Mouse (Mus musculus): ENCODE measurements around the gene 1700020D05Rik.

DNA sequence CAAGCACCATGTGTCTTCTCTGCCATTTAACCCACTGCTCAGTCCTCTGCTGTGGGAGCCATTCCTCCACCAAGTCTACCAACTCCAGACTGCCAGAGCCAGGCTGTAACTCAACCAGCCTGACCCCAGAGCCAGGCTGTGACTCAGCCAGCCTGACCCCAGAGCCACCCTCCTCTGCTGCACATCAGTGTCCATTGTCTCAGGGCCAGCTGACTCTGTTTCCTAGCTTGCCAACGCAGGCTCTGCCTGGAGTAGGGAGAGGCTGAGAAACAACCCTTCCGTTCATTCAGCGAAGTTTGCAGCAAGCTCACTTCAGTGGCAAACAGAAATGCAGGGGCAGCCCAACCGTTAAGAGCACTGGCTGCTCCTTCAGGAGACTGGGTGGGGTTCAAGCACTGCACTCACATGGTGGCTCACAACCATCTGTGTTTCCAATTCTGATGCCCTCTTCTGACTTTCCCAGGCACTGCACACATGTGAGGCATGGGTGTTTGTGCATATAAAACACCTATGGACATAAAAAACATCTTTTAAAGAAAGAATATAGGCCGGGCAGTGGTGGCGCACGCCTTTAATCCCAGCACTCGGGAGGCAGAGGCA, 13.4 kb upstream of the 1700020D05Rik start:
- TF ChIP-seq GATA1 (IDR thresholded peaks at IDR 0.05; ENCODE audit: borderline replicate concordance, low read length) (no peak), FLI1 (IDR thresholded peaks at IDR 0.05; ENCODE audit: low read length) (no peak)
